In genomic region chr13:103726872-103727271, GRCm38 (mm10) we compare ENCODE assay signal across 23 mouse cellular contexts. TPM values are rescaled to one million over a fixed set of nuclear protein-coding genes. Genes with fewer than 3 reads are reported as not detected.
DNase-seq lines count a peak whose midpoint lies in the region; ATAC-seq and TF ChIP-seq lines count a peak whose summit lies in the region.
"Had no signal": no experiment of that assay in that cellular context is flagged by ENCODE, and none has a peak within 500 bp of the region (broad histone marks: within the 10 kb centered on the region; RNA-seq: fewer than 3 reads in every experiment).

No protein-coding gene starts in this region.

- TF ChIP-seq POLR2A in MEL (IDR thresholded peaks at IDR 0.05; ENCODE audit: control insufficient read depth in 1 of 2, insufficient read depth in 1 of 2, low read depth in 1 of 2, low read length in 2 of 2, poor library complexity in 1 of 2) = no peak
- TF ChIP-seq POLR2A in kidney, adult 2 months (IDR thresholded peaks at IDR 0.05; ENCODE audit: low read depth, low read length) = no peak

- peak; percentile 26; the same call in 1 of the 2 replicates for ATAC-seq in megakaryocyte progenitor cell, adult 5-6 weeks (replicated peaks; ENCODE audit: poor library complexity)
- ATAC-seq in megakaryocyte-erythroid progenitor cell, adult 5-6 weeks (replicated peaks; ENCODE audit: low FRiP score, low TSS enrichment, poor library complexity, severe bottlenecking) = peak; percentile 44; the same call in 1 of the 2 replicates
- no peak for ATAC-seq in hindbrain, postnatal 0 days
- no peak for ATAC-seq in frontal cortex, adult (ENCODE audit: low TSS enrichment)
- ATAC-seq: activated CD4-positive, CD25-positive, alpha-beta regulatory T cell, adult 4 months; CD4-positive, CD25-positive, alpha-beta regulatory T cell, adult 4 months; Patski had no signal

- H3K4me3 ChIP-seq in MEL (ENCODE audit: control insufficient read depth in 1 of 2, insufficient read depth in 1 of 2, low read depth in 2 of 2, low read length in 2 of 2) = no peak overlapping the region
- no peak overlapping the region for H3K4me3 ChIP-seq in kidney, adult 2 months (ENCODE audit: insufficient read depth, low read depth, low read length)
- H3K4me3 ChIP-seq in hindbrain, postnatal 0 days (ENCODE audit: low read length) = no peak overlapping the region

- no peak for TF ChIP-seq CTCF in MEL (IDR thresholded peaks at IDR 0.05 in 2 of 3, conservative IDR thresholded peaks at IDR 0.05 in 1 of 3; ENCODE audit: control insufficient read depth in 1 of 3, insufficient read depth in 1 of 3, low read depth in 2 of 3, low read length in 3 of 3, poor library complexity in 1 of 3, severe bottlenecking in 1 of 3)
- no peak for TF ChIP-seq CTCF in kidney, adult 2 months (conservative IDR thresholded peaks at IDR 0.05; ENCODE audit: insufficient read depth, insufficient read length, low read depth, low read length)
- TF ChIP-seq CTCF in hindbrain, postnatal 0 days (IDR thresholded peaks at IDR 0.05; ENCODE audit: low read depth) = no peak

- intact Hi-C loops in heart, postnatal 36 days (cut with DNase I) = no loop called here

- H3K36me3 ChIP-seq in MEL (ENCODE audit: control insufficient read depth in 1 of 2, insufficient read depth in 2 of 2, low read length in 2 of 2) = no peaks in the 10 kb centered on the region
- H3K36me3 ChIP-seq in kidney, adult 2 months (ENCODE audit: control insufficient read depth, insufficient read depth, low read length) = no peaks in the 10 kb centered on the region
- no peaks in the 10 kb centered on the region for H3K36me3 ChIP-seq in hindbrain, postnatal 0 days (ENCODE audit: insufficient read depth, low read length)
- H3K36me3 ChIP-seq: G1E had no signal

- H3K9me3 ChIP-seq in MEL (replicated peaks; ENCODE audit: insufficient read depth, low read length) = no peaks in the 10 kb centered on the region
- no peaks in the 10 kb centered on the region for H3K9me3 ChIP-seq in hindbrain, postnatal 0 days (ENCODE audit: low read length)
- H3K9me3 ChIP-seq: G1E had no signal

- H3K27ac ChIP-seq in MEL (ENCODE audit: control insufficient read depth, low read depth, low read length) = no peak overlapping the region
- H3K27ac ChIP-seq in kidney, adult 2 months (ENCODE audit: insufficient read depth, low read depth, low read length) = no peak overlapping the region
- H3K27ac ChIP-seq in hindbrain, postnatal 0 days = no peak overlapping the region

- no peak for TF ChIP-seq RAD21 in MEL (IDR thresholded peaks at IDR 0.05; ENCODE audit: low read depth, low read length)

- H3K79me2 ChIP-seq in MEL (ENCODE audit: control insufficient read depth, insufficient read depth, low read length, poor library complexity) = no peaks in the 10 kb centered on the region

- no peaks in the 10 kb centered on the region for H3K27me3 ChIP-seq in MEL (ENCODE audit: control insufficient read depth in 1 of 2, insufficient read depth in 2 of 2, low read length in 2 of 2)
- H3K27me3 ChIP-seq in kidney, adult 2 months (replicated peaks; ENCODE audit: control insufficient read depth, insufficient read depth, low read length) = no peaks in the 10 kb centered on the region
- H3K27me3 ChIP-seq in hindbrain, postnatal 0 days (ENCODE audit: insufficient read depth, low read length) = no peaks in the 10 kb centered on the region
- H3K27me3 ChIP-seq: CH12.LX, Patski had no signal

- no peak overlapping the region for H3K4me2 ChIP-seq in hindbrain, postnatal 0 days (ENCODE audit: low read depth, low read length)

- WGBS in kidney, adult 2 months = 87% methylated on average over 2 of the region's 2 CpGs
- WGBS in hindbrain, postnatal 0 days = 93% methylated on average over 2 of the region's 2 CpGs

- no peaks in the 10 kb centered on the region for H3K4me1 ChIP-seq in MEL (ENCODE audit: control insufficient read depth in 1 of 2, insufficient read depth in 2 of 2, low read length in 2 of 2)
- H3K4me1 ChIP-seq in kidney, adult 2 months (ENCODE audit: control insufficient read depth, insufficient read depth, low read length) = no peaks in the 10 kb centered on the region
- H3K4me1 ChIP-seq in hindbrain, postnatal 0 days (ENCODE audit: insufficient read depth, low read length) = no peaks in the 10 kb centered on the region

- peak; percentile 30 for DNase-seq in heart, adult 11 months
- DNase-seq in heart, postnatal 36 days = no peak
- peak; percentile 25 for DNase-seq in MEL (ENCODE audit: low read depth, low spot score)
- DNase-seq in kidney, adult 2 months = no peak
- DNase-seq in hindbrain, postnatal 0 days (ENCODE audit: low spot score) = no peak
- DNase-seq: adrenal gland, adult 2 months; adrenal gland, adult 8-10 months; adrenal gland, postnatal 10 days; adrenal gland, postnatal 14 days; adrenal gland, postnatal 25 days; adrenal gland, postnatal 36 days; B cell, adult 2 months; cerebellum, adult 11 months; cerebellum, adult 11-12 months; cerebellum, adult 18-20 months had no signal

- TF ChIP-seq EP300 in MEL (IDR thresholded peaks at IDR 0.05; ENCODE audit: low read depth in 1 of 2, low read length in 2 of 2) = peak in 1 of 2 experiments; percentile 64; a peak in 2 of 4 replicates

- no peak overlapping the region for H3K9ac ChIP-seq in MEL (ENCODE audit: control insufficient read depth, low read depth, low read length, poor library complexity, severe bottlenecking)
- no peak overlapping the region for H3K9ac ChIP-seq in hindbrain, postnatal 0 days (replicated peaks; ENCODE audit: low read length)

TF ChIP-seq in MEL, 35 proteins besides CTCF, POLR2A, EP300 and RAD21:
- peak; percentile 51; the same call in 1 of the 2 replicates for TF ChIP-seq GATA1 (IDR thresholded peaks at IDR 0.05; ENCODE audit: low read depth, low read length)
- no peak for TF ChIP-seq UBTF (IDR thresholded peaks at IDR 0.05; ENCODE audit: borderline replicate concordance, insufficient read depth, low read depth, low read length)
- peak; percentile 53; the same call in 1 of the 2 replicates for TF ChIP-seq TCF12 (IDR thresholded peaks at IDR 0.05; ENCODE audit: low read depth, low read length)
- TF ChIP-seq ETS1 (IDR thresholded peaks at IDR 0.05; ENCODE audit: low read depth, low read length) = 0 out of 2 replicates have a peak, but pooled peaks have one; percentile 12
- peak; percentile 39; the same call in 1 of the 2 replicates for TF ChIP-seq TAL1 (IDR thresholded peaks at IDR 0.05; ENCODE audit: low read length)
- no peak for TF ChIP-seq MEF2A (IDR thresholded peaks at IDR 0.05; ENCODE audit: extremely low read depth, insufficient replicate concordance, low read depth, low read length, poor library complexity, severe bottlenecking)
TF ChIP-seq in MEL: peak in this region for 4.

RNA-seq across cellular contexts. Expression of gene Srek1, which starts 47.5 kb away (rescaled TPM):
- 10 to 100 TPM; 20.3 to 21.0 TPM for total RNA-seq in heart, postnatal 36 days (2021)
- 31.0 and 31.4 TPM in 2 replicates for total RNA-seq in MEL (2012; rRNA removed)
- 10 to 100 TPM in 1 of 2 experiments, not detected in 1; 68.5 TPM for polyA plus RNA-seq in MEL (2012; ENCODE audit: insufficient read depth in 1 of 2, insufficient read length in 2 of 2, low read depth in 1 of 2, low replicate concordance in 2 of 2, missing spikeins in 1 of 2)
- total RNA-seq in megakaryocyte progenitor cell, adult 5-6 weeks (2015) = 50.1 and 61.6 TPM in 2 replicates
- 83.3 and 121 TPM in 2 replicates for total RNA-seq in megakaryocyte progenitor cell, adult 5-6 weeks (2017)
- total RNA-seq in megakaryocyte-erythroid progenitor cell, adult 5-6 weeks (2014; fragmentation: Nextera tagmentation) = 95.7 and 113 TPM in 2 replicates
- total RNA-seq in megakaryocyte-erythroid progenitor cell, adult 5-6 weeks (2017) = 108 and 122 TPM in 2 replicates
- polyA plus RNA-seq in kidney, adult 2 months (2012; rRNA removed) = 34.0 and 42.2 TPM in 2 replicates
- total RNA-seq in hindbrain, postnatal 0 days (2014; rRNA removed) = 22.1 and 26.4 TPM in 2 replicates
- polyA plus RNA-seq in hindbrain, postnatal 0 days (2015; fragmentation: Nextera tagmentation; extraction: Ambion mirVana) = 46.0 and 51.6 TPM in 2 replicates

Comparison
In these comparisons a context has a peak if more than half of its experiments do, and no peak if none do; other contexts are left out.
1. DNase-seq: peak in heart, adult 11 months (single experiment) and MEL (single experiment); none in heart, postnatal 36 days (0 of 2), kidney, adult 2 months (single experiment) and hindbrain, postnatal 0 days (single experiment).
2. ATAC-seq: peak in megakaryocyte progenitor cell, adult 5-6 weeks (single experiment) and megakaryocyte-erythroid progenitor cell, adult 5-6 weeks (single experiment); none in hindbrain, postnatal 0 days (single experiment) and frontal cortex, adult (single experiment).